Mouse (Mus musculus): ENCODE measurements around the gene Selenom. TPM values are rescaled to one million over a fixed set of nuclear protein-coding genes. Genes with fewer than 3 reads are reported as not detected.

The Selenom gene
- polyA plus RNA-seq, 1 experiment, result 13.8 TPM

DNA sequence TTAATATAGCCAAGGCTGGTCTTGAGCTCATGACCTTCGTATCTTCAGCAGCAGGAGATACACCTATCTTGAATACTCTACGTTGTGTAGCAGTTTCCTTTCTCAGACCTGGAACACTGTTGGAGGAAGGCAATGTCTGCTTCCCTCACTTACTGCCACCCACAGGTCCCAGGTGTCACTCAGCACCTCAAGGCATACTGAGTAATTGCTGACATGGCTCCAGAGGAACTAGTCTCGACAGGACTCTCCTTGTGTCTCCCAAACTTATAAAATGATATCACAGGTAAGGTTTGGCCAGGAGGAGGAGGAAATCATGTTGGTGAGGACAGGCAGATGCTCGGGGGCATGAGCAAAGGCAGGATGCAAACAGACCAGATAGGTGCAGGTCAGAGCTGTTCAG is 40.5 kb downstream of the Selenom start:
- Histone ChIP-seq H3K4me3 (ENCODE audit: control insufficient read depth, low read depth, low read length) (no peak overlapping the region), H3K4me1 (ENCODE audit: control insufficient read depth, insufficient read depth, low read length) (no peaks in the 10 kb centered on the region), H3K27ac (ENCODE audit: control insufficient read depth, insufficient read depth, low read depth, low read length) (no peak overlapping the region), H3K27me3 (ENCODE audit: control insufficient read depth, insufficient read depth, low read length) (no peaks in the 10 kb centered on the region), H3K36me3 (ENCODE audit: control insufficient read depth, insufficient read depth, low read length) (no peaks in the 10 kb centered on the region)
- TF ChIP-seq CTCF (IDR thresholded peaks at IDR 0.05; ENCODE audit: control insufficient read depth, insufficient read depth, insufficient replicate concordance, low read depth, low read length) (no peak), POLR2A (IDR thresholded peaks at IDR 0.05; ENCODE audit: control insufficient read depth, low read depth, low read length) (no peak)

DNA sequence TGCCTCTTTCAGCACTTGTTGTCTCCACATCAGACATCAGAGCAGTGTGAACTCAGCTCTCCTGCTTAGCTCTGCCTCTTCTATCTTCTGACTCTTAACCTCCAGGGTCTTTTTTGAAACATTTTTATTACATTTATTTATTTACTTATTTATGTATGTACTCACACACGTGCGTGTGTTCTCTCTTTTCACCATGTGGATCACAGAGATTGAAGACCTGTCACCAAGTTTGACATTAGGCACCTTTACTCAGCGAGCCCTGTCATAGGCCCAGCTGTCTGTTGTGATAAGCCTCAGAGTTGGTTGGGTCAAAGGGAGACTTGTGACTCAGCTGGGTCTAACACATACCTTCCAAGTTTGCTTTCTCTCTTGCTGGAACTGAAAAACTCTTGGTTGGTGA is 43.4 kb downstream of the Selenom start:
- Histone ChIP-seq H3K27ac (ENCODE audit: control insufficient read depth, insufficient read depth, low read depth, low read length) (no peak overlapping the region), H3K4me1 (ENCODE audit: control insufficient read depth, insufficient read depth, low read length) (peaks cover 3% of the 10 kb centered on the region; the same call in 1 of the 2 replicates)

DNA sequence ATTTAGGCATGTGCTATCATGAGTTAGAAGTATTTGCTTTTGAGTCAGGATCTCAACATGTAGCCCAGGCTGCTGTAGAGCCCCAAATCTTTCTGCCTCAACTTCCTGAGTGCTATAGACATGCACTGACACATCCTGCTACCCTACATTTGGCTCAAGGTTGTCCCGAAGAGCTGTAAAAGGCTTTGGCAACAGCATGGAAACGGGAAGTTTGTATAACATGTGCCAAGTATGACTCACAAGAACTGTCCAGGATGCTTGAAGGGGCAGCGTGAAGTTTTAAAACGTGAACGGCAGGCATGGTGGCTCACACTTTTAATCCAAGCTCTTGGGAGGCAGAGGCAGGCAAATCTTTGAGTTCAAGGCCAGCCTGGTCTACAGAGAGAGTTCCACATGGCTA is 45.7 kb downstream of the Selenom start:
- Histone ChIP-seq H3K27ac (ENCODE audit: control insufficient read depth, insufficient read depth, low read depth, low read length) (no peak overlapping the region), H3K27me3 (ENCODE audit: control insufficient read depth, insufficient read depth, low read length) (no peaks in the 10 kb centered on the region), H3K4me1 (ENCODE audit: control insufficient read depth, insufficient read depth, low read length) (peaks cover 3% of the 10 kb centered on the region), H3K4me3 (ENCODE audit: control insufficient read depth, low read depth, low read length) (no peak overlapping the region), H3K36me3 (ENCODE audit: control insufficient read depth, insufficient read depth, low read length) (no peaks in the 10 kb centered on the region)
- TF ChIP-seq CTCF (IDR thresholded peaks at IDR 0.05; ENCODE audit: control insufficient read depth, insufficient read depth, insufficient replicate concordance, low read depth, low read length) (no peak), POLR2A (IDR thresholded peaks at IDR 0.05; ENCODE audit: control insufficient read depth, low read depth, low read length) (no peak)

More for the DNA sequence above, 43.4 kb downstream of the Selenom start:
- no peak for TF ChIP-seq POLR2A (IDR thresholded peaks at IDR 0.05; ENCODE audit: control insufficient read depth, low read depth, low read length)
- TF ChIP-seq CTCF (IDR thresholded peaks at IDR 0.05; ENCODE audit: control insufficient read depth, insufficient read depth, insufficient replicate concordance, low read depth, low read length), result no peak
- Histone ChIP-seq H3K36me3 (ENCODE audit: control insufficient read depth, insufficient read depth, low read length) (no peaks in the 10 kb centered on the region), H3K4me3 (ENCODE audit: control insufficient read depth, low read depth, low read length) (no peak overlapping the region), H3K27me3 (ENCODE audit: control insufficient read depth, insufficient read depth, low read length) (no peaks in the 10 kb centered on the region)

DNA sequence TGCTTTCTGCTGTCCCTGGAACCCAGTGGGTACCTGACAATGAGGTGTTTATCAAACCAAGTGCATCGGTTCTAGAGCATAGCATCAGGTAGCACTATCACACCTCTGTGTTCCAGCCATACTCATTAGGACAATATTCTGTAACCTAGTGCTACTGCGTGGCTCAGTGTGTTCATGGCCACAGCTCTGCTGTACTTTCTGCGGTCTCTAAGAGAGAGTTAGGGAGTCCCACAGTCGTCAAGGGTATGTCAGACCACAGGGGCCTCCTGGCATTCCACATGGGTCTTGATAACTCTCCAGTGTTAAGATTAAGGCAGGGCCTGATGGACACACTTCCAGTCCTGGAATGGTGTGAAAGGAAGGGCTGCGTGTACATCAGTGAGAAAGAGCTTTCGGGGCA is 49.4 kb downstream of the Selenom start:
- peak overlapping the region; percentile 55 for H3K27ac ChIP-seq (ENCODE audit: control insufficient read depth, insufficient read depth, low read depth, low read length)
- TF ChIP-seq POLR2A (IDR thresholded peaks at IDR 0.05; ENCODE audit: control insufficient read depth, low read depth, low read length), result no peak

DNA sequence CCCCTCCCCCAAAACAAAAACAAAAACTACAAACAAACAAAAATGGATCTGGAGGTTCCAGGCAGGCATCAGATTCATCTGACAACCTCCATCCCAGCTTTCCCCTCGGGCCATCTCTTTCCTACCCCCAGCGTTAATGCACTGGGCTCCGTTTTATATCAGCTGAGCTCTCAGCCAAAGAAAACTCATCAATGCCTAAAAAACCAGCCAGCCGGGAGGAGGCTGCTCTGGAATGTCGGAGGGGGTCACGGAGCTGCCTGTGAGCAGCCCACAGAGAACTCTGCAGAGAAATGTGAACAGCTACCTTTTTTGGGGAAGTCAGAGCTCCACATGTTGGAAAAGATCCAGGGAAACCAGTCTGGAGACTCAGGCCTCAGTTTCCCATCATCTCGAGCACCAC is 50.0 kb downstream of the Selenom start:
- no peaks in the 10 kb centered on the region for H3K36me3 ChIP-seq (ENCODE audit: control insufficient read depth, insufficient read depth, low read length)
- TF ChIP-seq CTCF (IDR thresholded peaks at IDR 0.05; ENCODE audit: control insufficient read depth, insufficient read depth, insufficient replicate concordance, low read depth, low read length) (no peak), POLR2A (IDR thresholded peaks at IDR 0.05; ENCODE audit: control insufficient read depth, low read depth, low read length) (no peak)
- H3K4me1 ChIP-seq (ENCODE audit: control insufficient read depth, insufficient read depth, low read length), result peaks cover 3% of the 10 kb centered on the region
- peak overlapping the region; percentile 55; the same call in 1 of the 2 replicates for H3K27ac ChIP-seq (ENCODE audit: control insufficient read depth, insufficient read depth, low read depth, low read length)
- H3K27me3 ChIP-seq (ENCODE audit: control insufficient read depth, insufficient read depth, low read length), result no peaks in the 10 kb centered on the region
- H3K4me3 ChIP-seq (ENCODE audit: control insufficient read depth, low read depth, low read length), result no peak overlapping the region

More for the DNA sequence above, 49.4 kb downstream of the Selenom start:
- Histone ChIP-seq H3K36me3 (ENCODE audit: control insufficient read depth, insufficient read depth, low read length) (no peaks in the 10 kb centered on the region), H3K27me3 (ENCODE audit: control insufficient read depth, insufficient read depth, low read length) (no peaks in the 10 kb centered on the region), H3K4me1 (ENCODE audit: control insufficient read depth, insufficient read depth, low read length) (peaks cover 3% of the 10 kb centered on the region), H3K4me3 (ENCODE audit: control insufficient read depth, low read depth, low read length) (no peak overlapping the region)

DNA sequence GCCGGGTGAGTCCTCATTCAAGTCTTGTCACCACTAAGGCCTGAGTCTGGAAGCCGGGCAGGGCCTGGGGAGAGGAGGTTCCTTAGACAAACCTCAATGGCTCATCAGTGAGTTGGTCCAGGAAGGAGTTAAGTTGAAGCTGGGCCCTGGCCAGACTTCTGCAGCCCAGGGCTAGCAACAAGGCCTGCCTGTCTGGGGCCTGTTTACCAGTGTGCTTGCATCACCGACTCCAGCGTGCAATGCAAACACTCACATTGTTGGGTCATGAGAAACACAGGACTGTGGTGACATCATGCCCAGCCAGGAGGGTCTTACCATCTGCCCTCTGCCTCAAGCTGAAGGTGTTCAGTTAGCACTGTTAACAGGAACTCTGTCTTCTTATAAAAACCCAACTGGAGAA is 51.5 kb downstream of the Selenom start:
- Histone ChIP-seq H3K4me1 (ENCODE audit: control insufficient read depth, insufficient read depth, low read length) (peaks cover 3% of the 10 kb centered on the region), H3K36me3 (ENCODE audit: control insufficient read depth, insufficient read depth, low read length) (no peaks in the 10 kb centered on the region), H3K4me3 (ENCODE audit: control insufficient read depth, low read depth, low read length) (peak overlapping the region; percentile 15; the same call in 1 of the 2 replicates), H3K27ac (ENCODE audit: control insufficient read depth, insufficient read depth, low read depth, low read length) (no peak overlapping the region), H3K27me3 (ENCODE audit: control insufficient read depth, insufficient read depth, low read length) (no peaks in the 10 kb centered on the region)
- TF ChIP-seq CTCF (IDR thresholded peaks at IDR 0.05; ENCODE audit: control insufficient read depth, insufficient read depth, insufficient replicate concordance, low read depth, low read length), result no peak
- no peak for TF ChIP-seq POLR2A (IDR thresholded peaks at IDR 0.05; ENCODE audit: control insufficient read depth, low read depth, low read length)

Other genes starting within 250 kb of the Selenom start
- gene Drg1, start 248.3 kb upstream of the Selenom start, polyA plus RNA-seq (2012; rRNA removed), result 64.4 and 74.6 TPM in 2 replicates
- 4.9 and 5.8 TPM in 2 replicates for gene Patz1, start 225.8 kb upstream of the Selenom start, polyA plus RNA-seq (2012; rRNA removed)
- 146 and 160 TPM in 2 replicates for gene Pik3ip1, start 184.3 kb upstream of the Selenom start, polyA plus RNA-seq (2012; rRNA removed)
- 48.6 and 53.3 TPM in 2 replicates for gene Limk2, start 105.5 kb upstream of the Selenom start, polyA plus RNA-seq (2012; rRNA removed)
- gene Rnf185, start 62.3 kb upstream of the Selenom start, polyA plus RNA-seq (2012; rRNA removed), result 40.7 and 46.2 TPM in 2 replicates
- gene Pla2g3, start 26.4 kb upstream of the Selenom start, polyA plus RNA-seq (2012; rRNA removed), result 2.6 and 2.8 TPM in 2 replicates
- gene Inpp5j, start 9.9 kb upstream of the Selenom start, polyA plus RNA-seq (2012; rRNA removed), result 3.8 and 4.7 TPM in 2 replicates
- gene Smtn, start 25.9 kb downstream of the Selenom start, polyA plus RNA-seq (2012; rRNA removed), result 4.4 and 6.9 TPM in 2 replicates
- gene Morc2a, start 134.5 kb downstream of the Selenom start, polyA plus RNA-seq (2012; rRNA removed), result 15.5 and 16.0 TPM in 2 replicates

Data from testis, adult 2 months (tissue).